Mouse (Mus musculus): ENCODE measurements around the gene Emc10.

Emc10 gene

GRCm38 (mm10) chr7:44495992-44496770 is at the start of gene Emc10, which contains the start of gene Fam71e1:
TSS of gene Emc10 (minus strand) at chr7:44496529.
TSS of gene Fam71e1 (plus strand) at chr7:44496581.
- peak; percentile 98 for DNase-seq

- no peak for DNase-seq
Measured at GRCm38 (mm10) chr7:44543071-44543470, 46.7 kb upstream of the Emc10 start.

- DNase-seq, result no peak
Measured at GRCm38 (mm10) chr7:44542555-44542954, 46.2 kb upstream of the Emc10 start.

- no peak for DNase-seq
Measured at GRCm38 (mm10) chr7:44538756-44539624, 42.7 kb upstream of the Emc10 start.

- DNase-seq, result no peak
Measured at GRCm38 (mm10) chr7:44537496-44537895, 41.2 kb upstream of the Emc10 start.

GRCm38 (mm10) chr7:44537009-44537408 is 40.7 kb upstream of the Emc10 start:
- DNase-seq, result no peak

GRCm38 (mm10) chr7:44536590-44536968 is 40.2 kb upstream of the Emc10 start:
- no peak for DNase-seq

GRCm38 (mm10) chr7:44535657-44536589 is 39.6 kb upstream of the Emc10 start:
- DNase-seq, result no peak

GRCm38 (mm10) chr7:44534656-44535441 is 38.5 kb upstream of the Emc10 start:
- no peak for DNase-seq

- no peak for DNase-seq
Measured at GRCm38 (mm10) chr7:44534242-44534641, 37.9 kb upstream of the Emc10 start.

- no peak for DNase-seq
Measured at GRCm38 (mm10) chr7:44533746-44534045, 37.4 kb upstream of the Emc10 start.

- no peak for DNase-seq
Measured at GRCm38 (mm10) chr7:44532918-44533745, 36.8 kb upstream of the Emc10 start.

GRCm38 (mm10) chr7:44531946-44532732 is 35.8 kb upstream of the Emc10 start, which contains the start of gene Spib:
TSS of gene Spib (minus strand) at chr7:44532071.
- DNase-seq, result no peak

- DNase-seq, result peak; percentile 67
Measured at GRCm38 (mm10) chr7:44531207-44531606, 34.9 kb upstream of the Emc10 start.

GRCm38 (mm10) chr7:44530507-44530906 is 34.2 kb upstream of the Emc10 start:
- DNase-seq, result no peak

- no peak for DNase-seq
Measured at GRCm38 (mm10) chr7:44529518-44529917, 33.2 kb upstream of the Emc10 start.

GRCm38 (mm10) chr7:44527483-44528398 is 31.4 kb upstream of the Emc10 start:
- peak; percentile 95 for DNase-seq

GRCm38 (mm10) chr7:44526414-44527154 is 30.3 kb upstream of the Emc10 start:
- no peak for DNase-seq

All from thymus, postnatal 4 days (tissue).